In genomic region chr4:131922404-131922803, GRCm38 (mm10) we compare ENCODE assay signal across 10 mouse cellular contexts. TPM values are rescaled to one million over a fixed set of nuclear protein-coding genes. Genes with fewer than 3 reads are reported as not detected.
DNase-seq lines count a peak whose midpoint lies in the region; ATAC-seq lines count a peak whose summit lies in the region.
"Had no signal": no experiment of that assay in that cellular context is flagged by ENCODE, and none has a peak within 500 bp of the region (broad histone marks: within the 10 kb centered on the region; RNA-seq: fewer than 3 reads in every experiment).

No protein-coding gene starts in this region.

- ATAC-seq in lung, embryonic 16.5 days (ENCODE audit: low read depth): no peak
- no peak for ATAC-seq in forebrain, embryonic 15.5 days (replicated peaks)
- ATAC-seq in liver, embryonic 11.5 days (replicated peaks; ENCODE audit: low FRiP score): no peak
- no peak for ATAC-seq in stomach, embryonic 15.5 days (ENCODE audit: insufficient read depth, low FRiP score, low read depth)

- DNase-seq in lung, postnatal 25 days (ENCODE audit: low spot score): no peak
- DNase-seq in liver, embryonic 11.5 days (ENCODE audit: low spot score): no peak
- DNase-seq in embryo, embryonic 9.5 days (ENCODE audit: extremely low spot score): no peak
- DNase-seq in B cell, adult 2 months: no peak
- no peak for DNase-seq in T-cell, adult 2 months (ENCODE audit: low spot score)
- DNase-seq: lung, postnatal 14 days had no signal

- H3K4me2 ChIP-seq in lung, embryonic 16.5 days (ENCODE audit: low read depth, low read length): peak overlapping the region; percentile 89
- peak overlapping the region; percentile 71 for H3K4me2 ChIP-seq in forebrain, embryonic 15.5 days (replicated peaks)
- H3K4me2 ChIP-seq in liver, embryonic 11.5 days: peak overlapping the region; percentile 79
- H3K4me2 ChIP-seq in stomach, embryonic 15.5 days: peak overlapping the region; percentile 93

- WGBS in lung, embryonic 16.5 days: 60% methylated on average over 15 of the region's 15 CpGs
- 60% methylated on average over 15 of the region's 15 CpGs for WGBS in forebrain, embryonic 15.5 days
- 67% methylated on average over 15 of the region's 15 CpGs for WGBS in liver, embryonic 11.5 days
- WGBS in stomach, embryonic 15.5 days: 63% methylated on average over 15 of the region's 15 CpGs

- no peaks in the 10 kb centered on the region for H3K9me3 ChIP-seq in lung, embryonic 16.5 days (ENCODE audit: control insufficient read depth, low read length)
- no peaks in the 10 kb centered on the region for H3K9me3 ChIP-seq in forebrain, embryonic 15.5 days
- H3K9me3 ChIP-seq in liver, embryonic 11.5 days (ENCODE audit: control insufficient read depth, low read length): no peaks in the 10 kb centered on the region
- no peaks in the 10 kb centered on the region for H3K9me3 ChIP-seq in stomach, embryonic 15.5 days

- peak overlapping the region; percentile 63 for H3K4me3 ChIP-seq in lung, embryonic 16.5 days (ENCODE audit: low read length)
- H3K4me3 ChIP-seq in forebrain, embryonic 15.5 days: peak overlapping the region; percentile 41
- H3K4me3 ChIP-seq in liver, embryonic 11.5 days (ENCODE audit: low read depth, low read length): peak overlapping the region; percentile 61
- peak overlapping the region; percentile 61 for H3K4me3 ChIP-seq in stomach, embryonic 15.5 days (replicated peaks)

- no peaks in the 10 kb centered on the region; the same call in 1 of the 2 replicates for H3K36me3 ChIP-seq in lung, embryonic 16.5 days (ENCODE audit: control insufficient read depth, insufficient read depth, low read length)
- H3K36me3 ChIP-seq in forebrain, embryonic 15.5 days: peaks cover 8% of the 10 kb centered on the region; the same call in 1 of the 2 replicates
- peaks cover 23% of the 10 kb centered on the region; the same call in 1 of the 2 replicates for H3K36me3 ChIP-seq in liver, embryonic 11.5 days (ENCODE audit: control insufficient read depth, insufficient read depth, low read length)
- no peaks in the 10 kb centered on the region for H3K36me3 ChIP-seq in stomach, embryonic 15.5 days

- peaks cover 46% of the 10 kb centered on the region for H3K27me3 ChIP-seq in lung, embryonic 16.5 days (ENCODE audit: control insufficient read depth, insufficient read depth, low read depth, low read length)
- H3K27me3 ChIP-seq in forebrain, embryonic 15.5 days: peaks cover 58% of the 10 kb centered on the region
- H3K27me3 ChIP-seq in liver, embryonic 11.5 days (replicated peaks; ENCODE audit: control insufficient read depth, insufficient read depth, low read length): peaks cover 57% of the 10 kb centered on the region
- peaks cover 25% of the 10 kb centered on the region for H3K27me3 ChIP-seq in stomach, embryonic 15.5 days (replicated peaks)

- peaks cover 34% of the 10 kb centered on the region for H3K4me1 ChIP-seq in lung, embryonic 16.5 days (replicated peaks; ENCODE audit: control insufficient read depth, insufficient read depth, low read length)
- H3K4me1 ChIP-seq in forebrain, embryonic 15.5 days: peaks cover 32% of the 10 kb centered on the region
- peaks cover 50% of the 10 kb centered on the region for H3K4me1 ChIP-seq in liver, embryonic 11.5 days (replicated peaks; ENCODE audit: control insufficient read depth, insufficient read depth, low read length)
- H3K4me1 ChIP-seq in stomach, embryonic 15.5 days: peaks cover 38% of the 10 kb centered on the region

- H3K27ac ChIP-seq in lung, embryonic 16.5 days (ENCODE audit: low read length): no peak overlapping the region
- no peak overlapping the region for H3K27ac ChIP-seq in forebrain, embryonic 15.5 days (replicated peaks)
- H3K27ac ChIP-seq in liver, embryonic 11.5 days (ENCODE audit: low read depth, low read length): no peak overlapping the region
- H3K27ac ChIP-seq in stomach, embryonic 15.5 days: no peak overlapping the region

- H3K9ac ChIP-seq in lung, embryonic 16.5 days (ENCODE audit: low read length): no peak overlapping the region
- H3K9ac ChIP-seq in forebrain, embryonic 15.5 days (replicated peaks): no peak overlapping the region
- H3K9ac ChIP-seq in liver, embryonic 11.5 days (ENCODE audit: low read depth, low read length): no peak overlapping the region
- no peak overlapping the region for H3K9ac ChIP-seq in stomach, embryonic 15.5 days

RNA-seq across cellular contexts. Expression of gene Tmem200b, which starts 0.8 kb away (rescaled TPM):
- 0.25 and 0.43 TPM in 2 replicates for polyA plus RNA-seq in lung, embryonic 16.5 days (2015; fragmentation: Nextera tagmentation; extraction: Ambion mirVana)
- polyA plus RNA-seq in forebrain, embryonic 15.5 days (2015; fragmentation: Nextera tagmentation; extraction: Ambion mirVana): 0.17 and 0.22 TPM in 2 replicates
- polyA plus RNA-seq in liver, embryonic 11.5 days (2014; fragmentation: Nextera tagmentation; extraction: Ambion mirVana): 0.78 and 1.2 TPM in 2 replicates
- 0.99 and 1.2 TPM in 2 replicates for polyA plus RNA-seq in stomach, embryonic 15.5 days (2015; fragmentation: Nextera tagmentation; extraction: Ambion mirVana)
- polyA plus RNA-seq: erythroblast, embryonic 14.5 days had no signal

RNA-seq across cellular contexts. Expression of gene Srsf4, which starts 49.0 kb away (rescaled TPM):
- polyA plus RNA-seq in lung, embryonic 16.5 days (2015; fragmentation: Nextera tagmentation; extraction: Ambion mirVana): 96.8 and 108 TPM in 2 replicates
- 154 and 159 TPM in 2 replicates for polyA plus RNA-seq in forebrain, embryonic 15.5 days (2015; fragmentation: Nextera tagmentation; extraction: Ambion mirVana)
- polyA plus RNA-seq in liver, embryonic 11.5 days (2014; fragmentation: Nextera tagmentation; extraction: Ambion mirVana): 113 and 118 TPM in 2 replicates
- 95.1 and 97.8 TPM in 2 replicates for polyA plus RNA-seq in stomach, embryonic 15.5 days (2015; fragmentation: Nextera tagmentation; extraction: Ambion mirVana)
